Mouse (Mus musculus) heart, postnatal 14 days (tissue): ENCODE data around the gene Myh9. TPM values are rescaled to one million over a fixed set of nuclear protein-coding genes. Genes with fewer than 3 reads are reported as not detected.
A peak's percentile ranks its signal among the peaks of the same experiment; 100 is the strongest.
"Not testable (repeated sequence)": the region's sequence is repeated elsewhere in the genome, so short reads cannot be mapped to it uniquely, and the experiment has no call there.

Experiments
- DNase-seq, 2 experiments: peaks; one replicate each; pipeline ENCODE4 v3.0.0; 2021 to 2022
- intact Hi-C: fragments of 180-260 bp; cut with DNase I; formaldehyde crosslinking; loops from one replicate; pipeline ENCODE4 v1.15.1; 2025
- total RNA-seq, 2 experiments: library from RNA; stranded (reverse); gene quantifications; 2 replicates each; pipeline ENCODE4 v1.2.3; 2021

Myh9 gene
- total RNA-seq, 2 experiments from 2014 or later: 140 to 172 TPM

- DNase-seq: no peak
- intact Hi-C loops: no loop called here
These were observed 31.0 kb upstream of the Myh9 start for GRCm38 (mm10) chr15:77872996-77873395.

- no peak for DNase-seq
- intact Hi-C loops: no loop called here
These were observed 26.4 kb upstream of the Myh9 start for GRCm38 (mm10) chr15:77868340-77868739.

- intact Hi-C loops, DNase-seq: not testable (repeated sequence)
These were observed 25.4 kb upstream of the Myh9 start for GRCm38 (mm10) chr15:77867231-77867968.

GRCm38 (mm10) chr15:77866583-77867220 is 24.7 kb upstream of the Myh9 start:
- intact Hi-C loops: no loop called here
- DNase-seq: no peak

- no peak for DNase-seq
- intact Hi-C loops: no loop called here
These were observed 22.2 kb upstream of the Myh9 start for GRCm38 (mm10) chr15:77864063-77864758.

- no peak for DNase-seq
- intact Hi-C loops: no loop called here
These were observed 21.3 kb upstream of the Myh9 start for GRCm38 (mm10) chr15:77862991-77863972.

- intact Hi-C loops: no loop called here
- DNase-seq: peak in 1 of 2 experiments; percentile 41
These were observed 18.2 kb upstream of the Myh9 start for GRCm38 (mm10) chr15:77860081-77860665.

GRCm38 (mm10) chr15:77857662-77858156 is 15.7 kb upstream of the Myh9 start:
- DNase-seq: peak in 1 of 2 experiments; percentile 57
- intact Hi-C loops: no loop called here

- intact Hi-C loops: no loop called here
- peak; percentile 60 to 73 for DNase-seq
These were observed 14.6 kb upstream of the Myh9 start for GRCm38 (mm10) chr15:77856541-77856940.

- DNase-seq: no peak
- intact Hi-C loops: no loop called here
These were observed 13.3 kb upstream of the Myh9 start for GRCm38 (mm10) chr15:77855301-77855700.

- intact Hi-C loops: no loop called here
- no peak for DNase-seq
These were observed 10.0 kb upstream of the Myh9 start for GRCm38 (mm10) chr15:77852001-77852400.

- intact Hi-C loops: no loop called here
- DNase-seq: no peak
These were observed 9.2 kb upstream of the Myh9 start for GRCm38 (mm10) chr15:77851136-77851535.

- no peak for DNase-seq
- intact Hi-C loops: no loop called here
These were observed 7.7 kb upstream of the Myh9 start for GRCm38 (mm10) chr15:77849572-77850229.

GRCm38 (mm10) chr15:77849039-77849436 is 7.1 kb upstream of the Myh9 start:
- intact Hi-C loops: no loop called here
- no peak for DNase-seq

- intact Hi-C loops: no loop called here
These were observed 6.6 kb upstream of the Myh9 start for GRCm38 (mm10) chr15:77848415-77849038.

GRCm38 (mm10) chr15:77847826-77848225 is 5.9 kb upstream of the Myh9 start:
- DNase-seq: no peak
- intact Hi-C loops: no loop called here

More at GRCm38 (mm10) chr15:77848415-77849038, 6.6 kb upstream of the Myh9 start:
- no peak for DNase-seq

GRCm38 (mm10) chr15:77847108-77847507 is 5.1 kb upstream of the Myh9 start:
- intact Hi-C loops: no loop called here
- DNase-seq: no peak

GRCm38 (mm10) chr15:77845931-77846595 is 4.1 kb upstream of the Myh9 start:
- DNase-seq, intact Hi-C loops: not testable (repeated sequence)
